In the genomic region with DNA sequence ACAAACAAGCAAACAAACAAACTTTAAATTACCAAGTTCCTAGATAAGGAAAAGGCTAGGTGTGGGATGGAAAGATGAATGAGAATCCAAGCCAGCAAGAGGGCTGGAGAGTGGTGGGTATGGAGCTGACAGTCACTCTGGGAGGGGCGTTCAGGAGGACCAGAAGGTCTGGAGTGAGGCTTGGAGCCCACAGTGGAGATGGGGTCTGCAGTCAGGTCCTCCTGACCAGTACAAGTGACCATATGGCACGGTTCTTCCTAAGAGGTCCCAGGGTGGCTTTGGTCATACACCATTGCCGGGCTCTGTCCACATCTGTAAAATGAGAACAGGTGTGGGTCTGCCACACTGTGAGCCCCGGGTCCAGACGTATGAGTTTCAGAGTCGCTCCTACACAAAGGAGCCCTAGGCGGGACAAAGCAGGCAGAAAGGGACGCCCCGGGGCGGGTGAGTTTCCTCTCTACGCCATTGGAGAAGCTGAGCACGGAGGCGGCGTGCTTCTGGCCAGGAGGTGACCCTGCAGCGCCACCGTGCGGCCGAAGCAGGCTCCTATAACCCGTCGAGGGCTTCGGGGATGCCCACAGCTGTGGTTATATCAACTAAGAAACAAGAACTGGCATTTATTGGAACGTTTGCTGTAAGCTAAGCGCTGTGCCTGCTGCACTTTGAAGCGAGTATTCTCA, we compare ENCODE assay signal across 8 mouse cellular contexts. TPM values are rescaled to one million over a fixed set of nuclear protein-coding genes. Genes with fewer than 3 reads are reported as not detected.
DNase-seq lines count a peak whose midpoint lies in the region; ATAC-seq lines count a peak whose summit lies in the region.

No protein-coding gene starts in this region.

- ATAC-seq in hindbrain, embryonic 16.5 days = peak; percentile 95

- H3K36me3 ChIP-seq in hindbrain, embryonic 16.5 days (ENCODE audit: control insufficient read depth, insufficient read depth, low read length) = no peaks in the 10 kb centered on the region

- peak overlapping the region; percentile 61 for H3K9ac ChIP-seq in hindbrain, embryonic 16.5 days (ENCODE audit: low read depth, low read length)

- WGBS in hindbrain, embryonic 16.5 days = 2% methylated on average over 24 of the region's 24 CpGs

- peaks cover 13% of the 10 kb centered on the region for H3K4me1 ChIP-seq in hindbrain, embryonic 16.5 days (ENCODE audit: control insufficient read depth, insufficient read depth, low read depth, low read length)

- H3K4me2 ChIP-seq in hindbrain, embryonic 16.5 days (ENCODE audit: low read length) = peak overlapping the region; percentile 78

- H3K27ac ChIP-seq in hindbrain, embryonic 16.5 days (ENCODE audit: low read depth, low read length) = no peak overlapping the region

- H3K27me3 ChIP-seq in hindbrain, embryonic 16.5 days (replicated peaks; ENCODE audit: control insufficient read depth, insufficient read depth, low read length) = no peaks in the 10 kb centered on the region

- DNase-seq in ZHBTc4 (ENCODE audit: low read depth, low spot score) = peak; percentile 96
- peak; percentile 97 for DNase-seq in cerebellum, postnatal 4 days (ENCODE audit: low spot score in 2 of 2)
- peak; percentile 93 for DNase-seq in gastrocnemius, adult 18-20 months (ENCODE audit: low spot score)
- peak; percentile 82 for DNase-seq in left cerebral cortex, adult 11 months (ENCODE audit: low spot score)
- DNase-seq in lung, postnatal 36 days = peak; percentile 96
- peak; percentile 94 for DNase-seq in retina, postnatal 1 day
- peak; percentile 99 for DNase-seq in thymus, postnatal 4 days

- peak overlapping the region; percentile 39 for H3K4me3 ChIP-seq in hindbrain, embryonic 16.5 days (ENCODE audit: low read length)

- no peaks in the 10 kb centered on the region for H3K9me3 ChIP-seq in hindbrain, embryonic 16.5 days (ENCODE audit: control insufficient read depth, low read length)

RNA-seq across cellular contexts. Expression of gene Ccin, which starts 1.1 kb away (rescaled TPM):
- not detected for total RNA-seq in gastrocnemius, adult 18-20 months (2021)
- not detected in 2 replicates for polyA plus RNA-seq in hindbrain, embryonic 16.5 days (2015; fragmentation: Nextera tagmentation; extraction: Ambion mirVana)

RNA-seq across cellular contexts. Expression of gene Clta, which starts 22.1 kb away (rescaled TPM):
- 10 to 100 TPM; 48.4 to 58.3 TPM for total RNA-seq in gastrocnemius, adult 18-20 months (2021)
- polyA plus RNA-seq in hindbrain, embryonic 16.5 days (2015; fragmentation: Nextera tagmentation; extraction: Ambion mirVana) = 332 and 364 TPM in 2 replicates

RNA-seq across cellular contexts. Expression of gene Glipr2, which starts 25.0 kb away (rescaled TPM):
- 1 to 10 TPM; 1.8 to 2.5 TPM for total RNA-seq in gastrocnemius, adult 18-20 months (2021)
- polyA plus RNA-seq in hindbrain, embryonic 16.5 days (2015; fragmentation: Nextera tagmentation; extraction: Ambion mirVana) = 32.5 and 39.4 TPM in 2 replicates
